Mouse (Mus musculus) embryonic fibroblast, embryonic 13.5 days (primary cell): ENCODE measurements at regions not wholly inside any gene's neighbourhood (a gene's known extent, or its start where the extent isn't known, plus 50 kb on each side); places are given as distances from the start of the nearest gene placed in this dataset.

ENCODE experiments used
- CTCF ChIP-seq: IDR thresholded peaks from 2 replicates; pipeline ENCODE4 v1.5.1; 2011; ENCODE audit warnings: mild to moderate bottlenecking, control low read depth, low read length, moderate library complexity, borderline replicate concordance; ENCODE audit not compliant: insufficient read depth
- POLR2A ChIP-seq: IDR thresholded peaks from 2 replicates; pipeline ENCODE4 v1.6.1; 2011; ENCODE audit warnings: low read depth, mild to moderate bottlenecking, control low read depth, low read length, moderate library complexity

DNA sequence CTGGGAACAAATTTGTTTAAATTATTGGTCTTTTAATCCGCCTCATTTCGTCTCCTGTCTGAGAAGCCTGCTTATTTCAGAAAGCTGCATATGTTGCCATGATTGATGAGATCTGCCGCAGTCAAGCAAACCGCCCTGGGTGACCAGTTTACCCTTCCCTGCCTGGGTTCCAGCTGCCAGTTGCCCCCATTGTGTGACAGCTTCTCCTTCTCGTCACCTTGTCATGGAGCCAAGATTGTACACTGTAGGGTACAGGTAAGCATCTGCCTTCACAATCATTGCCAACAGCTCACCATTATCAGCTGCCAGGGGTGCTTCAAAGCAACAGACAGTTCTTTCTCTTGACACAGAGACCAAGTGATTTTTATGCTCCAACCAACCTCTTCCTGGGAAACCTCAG lies 2226.5 kb downstream of the Olfm4 start:
- TF ChIP-seq POLR2A (no peak), CTCF (no peak)
